Mouse (Mus musculus) stomach, postnatal 0 days (tissue): ENCODE results near the gene Zfp524.

ENCODE experiments used
- CTCF ChIP-seq: IDR thresholded peaks from 2 replicates; pipeline ENCODE4 v1.5.1; 2016; ENCODE audit warnings: antibody characterized with exemption, low read depth, mild to moderate bottlenecking, moderate library complexity
- EP300 ChIP-seq: optimal IDR thresholded peaks from 2 replicates; pipeline ENCODE3; 2016; ENCODE audit warnings: antibody characterized with exemption

DNA sequence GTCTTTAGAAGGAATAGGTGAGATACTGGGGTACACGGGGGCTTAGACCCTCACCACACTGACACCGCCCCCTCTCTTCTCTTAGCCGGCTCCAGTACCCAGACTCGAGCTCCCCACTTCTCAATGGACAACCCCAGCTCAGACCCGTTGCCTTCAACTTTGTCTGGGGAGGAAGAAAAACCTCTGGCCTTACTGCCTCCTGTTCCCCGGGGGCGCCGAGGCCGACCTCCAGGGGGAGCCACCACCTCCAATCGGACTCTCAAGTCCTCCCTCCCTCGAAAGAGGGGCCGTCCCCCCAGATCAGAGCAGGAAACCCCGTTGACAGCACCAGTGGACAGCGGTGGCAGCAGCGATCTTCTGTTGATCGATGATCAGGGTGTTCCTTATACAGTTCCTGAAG lies 3.1 kb downstream of the Zfp524 start:
- TF ChIP-seq CTCF (peak; percentile 39), EP300 (no peak)
